Mouse (Mus musculus) embryonic stem cell, embryonic (primary cell): ENCODE measurements around the gene Adam4.
"Not testable (repeated sequence)": the region's sequence is repeated elsewhere in the genome, so short reads cannot be mapped to it uniquely, and the experiment has no call there.

Experiments used
- CTCF ChIA-PET, 4 experiments: fragments of 300-600 bp in 2 of 4; fragments of 350-600 bp in 2 of 4; sonication (Branson Sonifier 250); formaldehyde crosslinking; loops; one replicate each; lab custom pipeline; 2022; ENCODE audit warnings: inconsistent platforms in 2 of 4; lab: Charles Lee
- POLR2A ChIA-PET, 4 experiments: fragments of 300-600 bp in 2 of 4; fragments of 350-600 bp in 2 of 4; sonication (Branson Sonifier 250); formaldehyde crosslinking; loops; one replicate each; lab custom pipeline; 2022; ENCODE audit warnings: antibody characterized with exemption in 4 of 4, inconsistent platforms in 1 of 4; lab: Charles Lee

Adam4 gene

DNA sequence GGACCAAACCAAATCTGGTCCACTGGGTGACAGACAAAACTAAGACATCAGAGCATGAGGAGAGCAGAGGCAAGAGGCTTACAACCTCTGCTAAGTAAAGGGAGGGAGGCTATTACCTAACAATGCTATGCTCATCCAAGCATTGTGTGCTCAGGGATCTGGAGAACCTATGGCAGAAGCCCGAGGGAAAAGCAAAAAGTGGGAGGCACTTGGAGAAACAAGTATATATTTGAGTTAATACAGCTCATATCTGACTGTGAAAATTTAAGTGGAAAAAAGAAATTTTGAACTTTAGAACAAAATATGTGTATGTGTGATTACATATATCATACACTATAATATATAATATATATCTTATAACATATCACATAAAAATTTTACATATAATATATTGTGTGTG is at the start of gene Adam4:
Adam4 (minus strand) TSS at position 101 of the 400 bp plus-strand sequence.
- POLR2A ChIA-PET, result no interaction called here
- CTCF ChIA-PET, result no interaction called here

DNA sequence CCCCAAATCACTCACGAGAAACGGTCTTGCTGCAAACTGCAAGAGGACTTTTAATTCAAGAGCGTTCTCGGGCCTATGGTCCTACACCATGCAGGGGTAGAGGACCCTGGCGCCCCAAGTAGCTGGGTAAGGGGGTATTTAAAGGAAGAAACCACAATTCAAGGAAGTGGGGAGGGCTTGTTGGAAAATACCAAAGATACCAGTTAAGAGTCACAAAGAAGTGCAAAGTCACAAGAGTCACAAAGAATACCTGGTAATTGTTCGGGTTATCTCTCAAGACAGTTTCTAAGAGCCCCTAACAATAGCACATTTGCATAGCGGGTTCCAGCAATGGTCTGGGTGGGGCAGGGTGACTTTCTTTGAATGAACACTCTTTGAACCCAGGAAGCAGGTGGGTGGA is 37.3 kb upstream of the Adam4 start:
- POLR2A ChIA-PET, CTCF ChIA-PET: not testable (repeated sequence)

DNA sequence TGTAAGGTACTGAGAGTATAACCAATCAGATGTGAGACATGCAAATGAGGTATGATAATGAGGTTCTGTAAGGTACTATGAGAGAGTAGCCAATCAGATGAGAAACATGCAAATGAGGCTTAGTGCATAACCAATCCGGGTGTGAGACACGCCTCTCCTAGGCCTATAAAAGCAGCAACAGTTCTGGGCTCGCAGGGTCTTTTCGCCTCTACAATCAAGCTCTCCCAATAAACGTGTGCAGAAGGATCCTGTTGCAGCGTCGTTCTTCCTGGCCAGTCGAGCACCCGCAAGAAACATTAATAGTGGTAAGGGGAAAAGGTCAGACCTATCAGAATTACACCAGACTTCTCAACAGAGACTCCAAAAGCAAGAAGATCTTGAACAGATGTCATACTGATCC is 17.2 kb upstream of the Adam4 start:
- POLR2A ChIA-PET, result interaction anchor here in 1 of 4 experiments (1.0 kb wide), 1 partner anchor 13 kb away, joined by 3 read pairs; no protein-coding TSS in a partner anchor
- CTCF ChIA-PET, result not testable (repeated sequence)

DNA sequence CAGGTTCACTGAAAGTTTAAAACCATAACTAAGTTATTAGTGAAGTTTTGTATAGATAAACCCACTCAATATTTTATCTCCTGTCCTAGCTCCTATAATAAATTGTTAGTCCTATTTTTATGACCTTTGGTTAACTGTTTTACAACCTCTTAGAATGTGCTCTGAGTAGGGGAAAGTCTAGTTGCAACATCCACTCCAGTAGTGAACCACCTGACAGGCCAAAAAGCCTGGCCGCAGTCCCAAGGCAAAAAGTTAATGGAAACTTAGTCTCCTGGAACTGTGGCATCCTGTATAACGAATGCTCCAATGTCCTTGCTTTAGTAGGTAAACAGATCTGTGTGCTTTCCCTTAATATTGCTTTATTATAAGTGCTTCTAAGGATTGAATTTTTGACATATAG is 13.0 kb upstream of the Adam4 start:
- POLR2A ChIA-PET, CTCF ChIA-PET: not testable (repeated sequence)

DNA sequence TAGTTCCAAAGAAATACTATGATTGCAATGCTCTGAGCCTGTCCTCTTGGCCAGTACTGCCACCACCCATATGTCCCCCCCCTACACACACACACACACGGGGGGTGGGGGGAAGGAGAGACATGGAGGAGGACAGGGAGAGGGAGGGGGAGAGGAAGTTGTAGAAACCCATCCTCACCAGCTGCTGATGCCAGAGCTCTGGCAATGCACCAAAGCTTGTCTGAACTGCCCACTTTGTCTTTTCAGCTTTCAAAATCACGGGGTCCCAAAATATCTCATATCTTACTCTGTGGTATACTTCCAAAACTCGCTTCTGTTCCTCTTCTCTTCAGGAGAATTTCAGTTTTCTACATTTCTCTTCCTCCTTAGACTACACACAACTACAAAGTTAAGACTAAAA is 8.5 kb downstream of the Adam4 start:
- POLR2A ChIA-PET, result interaction anchor here in 1 of 4 experiments (0.9 kb wide), 1 partner anchor 11 kb away, joined by 3 read pairs; no protein-coding TSS in a partner anchor
- CTCF ChIA-PET, result no interaction called here

DNA sequence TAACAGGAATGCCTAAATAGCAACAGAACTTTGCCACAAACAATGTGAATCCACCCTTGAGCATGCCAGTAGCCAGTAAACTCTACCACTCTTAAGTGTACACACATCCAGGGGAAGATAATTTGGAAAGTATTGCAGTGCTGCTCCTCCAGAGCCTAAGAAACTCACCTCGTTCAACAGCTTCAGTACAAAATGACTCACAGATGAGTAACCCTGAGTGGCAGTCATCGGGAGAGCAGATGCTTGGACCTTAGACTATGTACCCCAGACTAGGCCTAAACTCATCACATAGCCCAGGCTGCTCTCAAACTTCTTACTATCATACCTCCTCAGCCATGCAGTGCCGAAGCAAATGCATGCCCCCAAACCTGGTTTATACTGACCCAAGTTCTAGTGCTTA is 12.8 kb downstream of the Adam4 start:
- ChIA-PET CTCF (interaction anchor here in 1 of 4 experiments (0.8 kb wide), 1 partner anchor 427 kb away, joined by 3 read pairs; no protein-coding TSS in a partner anchor), POLR2A (no interaction called here)

DNA sequence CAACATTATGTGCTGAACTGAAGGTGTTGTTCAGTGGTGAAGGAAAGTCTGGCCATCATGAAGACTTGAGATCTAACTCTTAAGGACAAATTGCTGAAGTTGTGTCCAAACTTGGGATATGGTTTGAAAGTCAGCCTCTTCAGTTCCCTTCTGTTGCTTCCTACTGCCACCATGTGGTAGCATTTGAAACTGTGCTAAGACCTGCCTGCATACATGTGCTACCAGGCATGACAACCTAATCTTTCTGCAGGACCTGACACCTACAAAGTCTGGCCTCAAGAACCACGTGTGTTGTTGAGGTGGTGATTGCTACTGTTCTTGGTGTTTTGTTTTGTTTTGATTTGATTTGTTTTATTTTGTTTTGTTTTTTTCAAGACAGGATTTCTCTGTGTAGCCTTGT is 19.6 kb downstream of the Adam4 start:
- CTCF ChIA-PET, result interaction anchor here in 1 of 4 experiments (1.3 kb wide), 1 partner anchor 70 kb away, joined by 3 read pairs; no protein-coding TSS in a partner anchor

DNA sequence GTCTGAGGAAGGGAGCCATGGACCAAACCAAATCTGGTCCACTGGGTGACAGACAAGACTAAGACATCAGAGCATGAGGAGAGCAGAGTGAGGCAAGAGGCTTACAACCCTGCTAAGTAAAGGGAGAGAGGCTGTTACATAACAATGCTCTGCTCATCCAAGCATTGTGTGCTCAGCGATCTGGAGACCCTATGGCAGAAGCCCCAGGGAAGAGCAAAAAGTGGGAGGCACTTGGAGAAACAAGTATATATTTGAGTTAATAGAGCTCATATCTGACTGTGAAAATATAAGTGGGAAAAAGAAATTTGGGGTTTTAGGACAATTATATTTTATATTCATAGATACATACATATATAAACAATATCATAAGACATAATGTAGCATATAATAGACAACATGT is 42.4 kb downstream of the Adam4 start, which contains the start of gene Gm4787:
Gm4787 (minus strand) TSS at position 101 of the 400 bp plus-strand sequence.
- CTCF ChIA-PET, POLR2A ChIA-PET: not testable (repeated sequence)

More for the DNA sequence above, 19.6 kb downstream of the Adam4 start:
- POLR2A ChIA-PET, result interaction anchor here in 1 of 4 experiments (1.1 kb wide), 1 partner anchor 11 kb away, joined by 3 read pairs; no protein-coding TSS in a partner anchor
